Mouse (Mus musculus): ENCODE results near the gene Nyap2.

DNA sequence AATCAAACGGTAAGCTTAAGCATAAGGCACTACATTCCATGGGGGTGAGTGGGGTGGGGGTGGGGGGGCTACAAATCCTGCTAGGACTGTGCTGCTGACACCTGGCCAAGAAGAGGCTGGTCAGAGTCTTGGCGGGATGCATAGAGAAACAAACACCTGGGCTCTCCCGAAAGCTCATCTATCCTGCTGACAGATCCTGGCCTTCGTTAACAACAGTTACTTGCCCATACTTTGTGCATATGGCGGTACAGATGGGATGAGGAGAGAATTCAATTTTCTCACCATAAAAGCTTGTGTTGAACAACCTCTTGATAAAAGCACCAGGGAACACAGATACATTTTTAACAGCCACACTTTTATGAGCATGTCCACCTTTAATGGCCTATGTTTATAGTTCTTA, 10.7 kb downstream of the Nyap2 start:
- no peak for TF ChIP-seq POLR2A (IDR thresholded peaks at IDR 0.05; ENCODE audit: insufficient read depth, low read depth, low read length)
- TF ChIP-seq CTCF (IDR thresholded peaks at IDR 0.05; ENCODE audit: insufficient read depth, low read depth, low read length): no peak

Measured in olfactory bulb, adult 2 months (tissue).